Mouse (Mus musculus) liver, embryonic 13.5 days (tissue): Measurements from ENCODE around the gene Dppa3. TPM values are rescaled to one million over a fixed set of nuclear protein-coding genes. Genes with fewer than 3 reads are reported as not detected.
A peak's percentile ranks its signal among the peaks of the same experiment; 100 is the strongest.

Experiments
- ATAC-seq: fragments of 200-750 bp; cut with Nextera tagmentation; 2 replicates; pipeline ENCODE4 v1.8.0; 2017; ENCODE audit warnings: low read depth, mild to moderate bottlenecking, moderate number of reproducible peaks, moderate library complexity
- DNase-seq: peaks from one replicate; pipeline ENCODE4 v3.0.0; 2022
- H3K27ac ChIP-seq: fragments of 300-500 bp; sonication (generic); 2 replicates; pipeline ENCODE4 v1.5.1; 2015; ENCODE audit warnings: moderate library complexity, mild to moderate bottlenecking, inconsistent platforms
- H3K27me3 ChIP-seq: fragments of 300-500 bp; sonication (generic); 2 replicates; pipeline ENCODE4 v1.6.1; 2015; ENCODE audit warnings: mild to moderate bottlenecking, inconsistent platforms
- H3K36me3 ChIP-seq: fragments of 300-500 bp; sonication (generic); 2 replicates; pipeline ENCODE4 v1.6.1; 2015; ENCODE audit warnings: mild to moderate bottlenecking, inconsistent platforms
- H3K4me1 ChIP-seq: fragments of 300-500 bp; sonication (generic); replicated peaks from 2 replicates; pipeline ENCODE4 v1.6.1; 2015; ENCODE audit warnings: inconsistent platforms
- H3K4me2 ChIP-seq: fragments of 300-500 bp; sonication (generic); 2 replicates; pipeline ENCODE4 v1.6.1; 2015; ENCODE audit warnings: inconsistent platforms, mild to moderate bottlenecking, moderate library complexity
- H3K4me3 ChIP-seq: fragments of 300-500 bp; sonication (generic); replicated peaks from 2 replicates; pipeline ENCODE4 v1.5.1; 2015; ENCODE audit warnings: mild to moderate bottlenecking, inconsistent platforms
- H3K9ac ChIP-seq: fragments of 300-500 bp; sonication (generic); 2 replicates; pipeline ENCODE4 v1.6.1; 2015; ENCODE audit warnings: mild to moderate bottlenecking, inconsistent platforms
- H3K9me3 ChIP-seq: fragments of 300-500 bp; sonication (generic); replicated peaks from 2 replicates; pipeline ENCODE4 v1.6.1; 2016; ENCODE audit warnings: inconsistent platforms
- WGBS: fragments of 180-500 bp; shearing (Covaris S2); methylation state at CpG from one replicate; pipeline ENCODE4 v1.1.7; 2015; ENCODE audit not compliant: insufficient replicate concordance; 5-methylcytosine and 5-hydroxymethylcytosine counted together
- polyA plus RNA-seq: library from polyadenylated mRNA; unstranded; fragments of >200 nt; fragmentation: Nextera tagmentation; extraction: Ambion mirVana; gene quantifications from 2 replicates; pipeline ENCODE4 v1.2.1, GENCODE M21; 2015

The Dppa3 gene
- polyA plus RNA-seq = not detected in 2 replicates

DNA sequence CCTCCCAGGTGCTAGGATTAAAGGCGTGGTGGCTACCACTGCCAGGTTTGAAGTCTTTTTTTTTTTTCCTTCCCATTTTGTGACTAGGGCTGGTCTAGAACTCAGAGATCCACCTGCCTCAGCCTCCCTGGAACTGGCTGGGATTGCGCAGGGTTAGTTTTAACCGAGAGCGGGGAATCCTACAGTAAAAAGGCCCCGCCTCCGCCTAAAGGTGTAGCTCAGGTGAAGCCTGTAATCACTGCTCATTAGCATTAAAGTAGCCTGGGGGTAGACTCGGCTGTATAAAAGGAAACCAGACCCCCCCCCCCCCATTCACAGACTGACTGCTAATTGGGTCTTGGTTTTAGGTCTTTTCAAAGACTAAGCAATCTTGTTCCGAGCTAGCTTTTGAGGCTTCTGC, at the start of gene Dppa3:
Gene Dppa3, plus strand, starts transcription at position 301 of the 400 bp plus-strand sequence.
- no peak within 1 kb of the TSS for H3K9ac ChIP-seq
- no peak within 1 kb of the TSS for H3K27ac ChIP-seq
- no peak for DNase-seq
- 0 out of 2 replicates have a peak, but pooled peaks cover 6% of the 10 kb centered on the region for H3K4me1 ChIP-seq
- H3K9me3 ChIP-seq = no peaks in the 10 kb centered on the region
- no peaks in the 10 kb centered on the region for H3K36me3 ChIP-seq
- peak within 1 kb of the TSS; percentile 31; the same call in 1 of the 2 replicates for H3K4me3 ChIP-seq
- peaks cover 19% of the 10 kb centered on the region for H3K27me3 ChIP-seq
- H3K4me2 ChIP-seq = peak within 1 kb of the TSS; percentile 52
- 68% methylated on average over 8 of the region's 8 CpGs for WGBS
- no peak for ATAC-seq

DNA sequence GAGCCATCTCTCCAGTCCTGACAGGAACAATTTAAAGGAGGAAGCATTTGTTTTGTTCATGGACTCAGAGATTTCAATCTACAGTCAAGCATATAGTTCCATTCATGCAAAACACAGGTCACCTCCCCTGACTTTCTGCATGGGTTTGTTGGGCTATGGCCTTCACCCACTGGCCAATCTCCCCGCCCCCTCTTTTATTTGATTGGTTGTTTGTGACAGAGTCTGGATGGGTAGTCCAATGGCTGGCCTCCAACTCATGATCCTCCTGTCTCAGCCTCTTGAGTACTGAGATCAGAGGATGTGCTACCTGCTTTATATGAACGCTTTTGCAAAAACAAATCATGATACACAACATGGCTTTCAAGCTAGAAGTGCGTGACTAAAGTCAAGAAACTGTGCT, 49.2 kb upstream of the Dppa3 start:
- DNase-seq (no peak), ATAC-seq (no peak)
- 73% methylated on average over 3 of the region's 3 CpGs for WGBS
- Histone ChIP-seq H3K4me2 (no peak overlapping the region), H3K4me3 (no peak overlapping the region), H3K9ac (no peak overlapping the region), H3K4me1 (no peaks in the 10 kb centered on the region; the same call in 1 of the 2 replicates), H3K27me3 (no peaks in the 10 kb centered on the region), H3K27ac (no peak overlapping the region), H3K36me3 (no peaks in the 10 kb centered on the region), H3K9me3 (no peaks in the 10 kb centered on the region)

DNA sequence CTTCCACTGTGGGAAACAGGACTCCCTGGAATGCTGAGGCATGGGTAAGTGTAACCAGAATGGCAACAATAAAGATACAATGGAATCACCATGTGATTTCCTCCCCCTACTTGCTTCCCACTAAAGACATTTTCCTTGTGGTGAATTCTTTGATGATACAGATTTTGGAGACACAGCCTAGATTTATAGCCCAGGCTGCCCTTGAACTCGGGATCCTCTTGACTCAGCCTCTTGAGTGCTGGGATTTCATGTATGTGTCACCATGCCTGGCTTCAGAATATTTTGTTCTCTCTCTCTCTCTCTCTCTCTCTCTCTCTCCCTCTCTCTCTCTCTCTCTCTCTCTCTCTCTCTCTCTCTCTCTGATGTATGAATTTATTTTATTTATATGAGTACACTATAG, 47.1 kb upstream of the Dppa3 start:
- ATAC-seq (no peak), DNase-seq (no peak)
- Histone ChIP-seq H3K9ac (no peak overlapping the region), H3K36me3 (no peaks in the 10 kb centered on the region), H3K4me2 (no peak overlapping the region), H3K4me3 (no peak overlapping the region), H3K27ac (no peak overlapping the region), H3K4me1 (no peaks in the 10 kb centered on the region), H3K27me3 (no peaks in the 10 kb centered on the region), H3K9me3 (no peaks in the 10 kb centered on the region)
- 64% methylated on average over 1 of the region's 1 CpGs for WGBS

DNA sequence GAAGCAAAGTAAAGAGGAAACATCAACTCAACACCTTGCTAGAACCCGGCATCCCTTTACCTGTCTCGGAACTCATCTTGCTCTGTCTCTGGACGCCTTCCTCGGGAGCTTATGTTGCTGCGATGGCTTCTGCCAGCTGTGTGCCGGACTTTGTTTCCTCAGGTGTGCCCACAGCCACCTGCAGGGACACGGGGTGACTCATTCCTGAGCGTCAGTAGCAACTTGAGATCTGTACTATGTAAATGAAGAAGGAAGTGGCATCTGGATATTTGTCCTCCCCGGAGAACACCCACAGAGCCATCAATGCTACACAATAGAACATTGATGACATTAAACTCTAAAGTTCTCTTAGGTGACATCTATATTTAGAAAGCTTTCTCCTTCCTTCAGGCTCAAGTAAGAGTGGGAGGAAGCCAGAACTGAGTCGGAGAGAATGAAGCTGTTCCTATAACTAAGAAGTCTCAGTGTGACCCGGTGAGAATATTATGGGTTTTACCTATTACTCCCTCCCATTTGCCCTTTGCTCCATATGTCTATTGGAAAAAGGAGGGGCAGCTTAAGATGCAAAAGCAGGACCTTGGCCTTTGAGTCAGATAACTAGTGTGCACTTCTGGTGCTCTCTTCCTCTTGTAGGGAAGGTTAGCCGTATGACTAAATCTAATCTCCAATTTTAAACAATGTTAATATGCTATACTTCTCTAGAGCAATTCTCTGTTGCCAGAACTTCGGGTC, 35.0 kb upstream of the Dppa3 start:
- no peak overlapping the region for H3K27ac ChIP-seq
- 76% methylated on average over 13 of the region's 13 CpGs for WGBS

DNA sequence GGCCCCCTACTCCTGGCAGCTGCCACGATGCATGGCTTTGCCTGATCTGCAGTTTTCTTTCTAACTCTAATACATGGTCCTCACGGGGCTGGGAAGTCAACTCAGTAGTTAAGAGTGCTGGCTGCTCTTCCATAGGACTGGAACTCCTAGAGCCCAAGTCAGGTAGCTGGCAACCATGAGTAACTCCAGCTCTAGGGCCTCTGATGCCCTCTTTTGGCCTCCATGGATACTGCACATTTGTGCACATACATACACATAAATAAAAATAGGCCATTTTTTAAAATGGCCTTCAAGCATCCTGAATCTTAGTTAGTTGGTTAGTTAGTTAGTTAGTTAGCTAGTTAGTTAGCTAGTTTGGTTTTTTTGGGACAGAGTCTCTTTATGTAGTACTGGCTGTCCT, 33.3 kb upstream of the Dppa3 start:
- ATAC-seq (no peak), DNase-seq (no peak)
- Histone ChIP-seq H3K27ac (no peak overlapping the region), H3K4me1 (0 out of 2 replicates have a peak, but pooled peaks cover 3% of the 10 kb centered on the region), H3K27me3 (no peaks in the 10 kb centered on the region), H3K9ac (no peak overlapping the region), H3K4me2 (no peak overlapping the region), H3K4me3 (no peak overlapping the region), H3K36me3 (no peaks in the 10 kb centered on the region), H3K9me3 (no peaks in the 10 kb centered on the region)
- 72% methylated on average over 2 of the region's 2 CpGs for WGBS

More for the DNA sequence above, 35.0 kb upstream of the Dppa3 start:
- Histone ChIP-seq H3K36me3 (no peaks in the 10 kb centered on the region), H3K9ac (no peak overlapping the region), H3K4me2 (no peak overlapping the region), H3K4me3 (no peak overlapping the region), H3K9me3 (no peaks in the 10 kb centered on the region), H3K27me3 (no peaks in the 10 kb centered on the region), H3K4me1 (no peaks in the 10 kb centered on the region)
- DNase-seq = no peak
- ATAC-seq = no peak

DNA sequence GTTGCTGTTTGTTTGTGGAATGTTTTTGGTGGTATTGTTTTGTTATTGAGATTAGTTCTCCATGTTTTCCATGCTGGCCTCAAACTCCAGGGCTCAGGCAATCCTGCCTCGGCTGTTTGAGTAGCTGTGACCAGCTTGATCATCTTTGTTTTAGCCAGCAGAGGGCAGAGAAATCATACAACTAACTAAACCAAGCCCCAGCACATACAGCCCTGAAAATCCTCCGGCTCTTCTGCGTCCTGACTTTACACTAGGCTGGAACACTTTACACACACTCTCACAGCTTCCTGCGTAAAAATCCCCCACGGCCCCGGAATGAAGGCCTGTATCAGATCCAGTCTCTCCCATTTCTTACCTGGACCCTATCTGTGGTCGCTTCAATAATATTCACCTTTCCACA, 30.6 kb upstream of the Dppa3 start:
- ATAC-seq (no peak), DNase-seq (no peak)
- WGBS = 35% methylated on average over 7 of the region's 7 CpGs
- Histone ChIP-seq H3K4me3 (no peak overlapping the region), H3K36me3 (no peaks in the 10 kb centered on the region), H3K27ac (no peak overlapping the region), H3K9me3 (no peaks in the 10 kb centered on the region), H3K4me1 (0 out of 2 replicates have a peak, but pooled peaks cover 3% of the 10 kb centered on the region), H3K9ac (no peak overlapping the region), H3K4me2 (no peak overlapping the region), H3K27me3 (no peaks in the 10 kb centered on the region)

DNA sequence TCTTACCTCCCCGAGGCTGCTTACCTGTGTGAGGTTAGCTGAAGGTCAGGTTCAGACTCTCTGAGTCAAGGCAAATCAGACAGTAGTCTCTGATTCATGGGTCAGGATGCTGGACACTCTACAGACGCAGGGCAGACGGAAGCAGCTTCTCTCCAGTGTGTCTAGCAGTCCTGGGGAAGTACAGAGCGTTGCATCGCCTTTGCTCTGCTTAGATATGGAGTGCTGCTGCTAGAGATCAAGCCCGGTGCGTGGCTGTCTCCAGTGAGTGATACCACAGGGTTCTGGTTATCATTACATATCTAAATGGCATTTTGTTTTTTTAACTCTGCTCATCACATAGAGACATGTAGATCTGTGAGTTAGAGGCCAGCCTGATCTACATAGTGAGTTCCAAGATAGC, 29.6 kb upstream of the Dppa3 start:
- 46% methylated on average over 7 of the region's 7 CpGs for WGBS

DNA sequence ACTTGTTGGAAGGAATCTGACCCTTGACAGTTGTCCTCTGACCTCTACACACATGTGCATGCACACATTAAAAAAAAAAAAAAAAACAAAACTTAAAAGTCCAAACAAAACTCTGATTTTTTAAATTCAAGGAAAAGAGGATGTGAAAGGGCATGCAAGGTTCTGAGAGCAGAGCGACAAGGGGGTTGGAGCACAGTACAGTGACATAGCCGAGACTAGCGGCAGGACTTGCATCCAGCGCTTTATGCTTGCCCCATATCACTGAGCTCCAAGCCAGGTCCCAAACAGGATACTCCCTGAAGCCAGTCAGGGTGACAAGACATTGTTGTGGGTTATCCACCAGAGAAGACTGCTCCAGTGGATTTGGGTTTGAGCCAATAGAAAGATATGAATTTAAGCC, 28.2 kb upstream of the Dppa3 start:
- DNase-seq (no peak), ATAC-seq (no peak)
- no peak overlapping the region for H3K4me2 ChIP-seq
- no peak overlapping the region for H3K9ac ChIP-seq
- no peak overlapping the region for H3K27ac ChIP-seq
- WGBS = 85% methylated on average over 4 of the region's 4 CpGs
- H3K4me3 ChIP-seq = no peak overlapping the region
- no peaks in the 10 kb centered on the region for H3K9me3 ChIP-seq
- H3K4me1 ChIP-seq = peaks cover 8% of the 10 kb centered on the region; the same call in 1 of the 2 replicates
- H3K27me3 ChIP-seq = no peaks in the 10 kb centered on the region
- H3K36me3 ChIP-seq = no peaks in the 10 kb centered on the region

More for the DNA sequence above, 29.6 kb upstream of the Dppa3 start:
- Histone ChIP-seq H3K9ac (no peak overlapping the region), H3K9me3 (no peaks in the 10 kb centered on the region), H3K4me3 (no peak overlapping the region), H3K27me3 (no peaks in the 10 kb centered on the region), H3K4me1 (0 out of 2 replicates have a peak, but pooled peaks cover 3% of the 10 kb centered on the region), H3K27ac (no peak overlapping the region), H3K36me3 (no peaks in the 10 kb centered on the region), H3K4me2 (no peak overlapping the region)
- DNase-seq (no peak), ATAC-seq (peak; percentile 56)

DNA sequence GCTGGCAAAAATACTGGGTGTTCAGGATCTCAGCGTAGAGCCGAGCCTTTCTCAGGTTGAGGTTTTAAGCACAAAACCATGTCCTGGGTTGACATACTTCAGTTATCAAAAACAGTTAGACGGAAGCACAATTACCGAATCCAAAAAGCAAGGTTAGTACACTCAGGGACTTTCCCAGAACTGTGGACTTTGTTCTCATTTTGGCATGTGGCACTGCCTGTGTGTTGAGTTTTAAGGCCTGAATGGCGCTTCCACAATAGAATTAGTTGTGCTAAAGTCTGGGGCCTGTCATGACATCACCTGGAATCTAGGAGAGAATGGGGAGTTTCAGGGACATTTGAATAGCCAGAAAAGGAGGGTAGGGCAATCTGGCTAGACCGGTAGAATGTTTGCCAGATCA, 27.8 kb upstream of the Dppa3 start:
- H3K4me3 ChIP-seq = no peak overlapping the region
- H3K4me1 ChIP-seq = peaks cover 8% of the 10 kb centered on the region; the same call in 1 of the 2 replicates
- ATAC-seq (no peak), DNase-seq (no peak)
- H3K9me3 ChIP-seq = no peaks in the 10 kb centered on the region
- H3K9ac ChIP-seq = no peak overlapping the region
- no peaks in the 10 kb centered on the region for H3K36me3 ChIP-seq
- H3K4me2 ChIP-seq = no peak overlapping the region
- H3K27me3 ChIP-seq = no peaks in the 10 kb centered on the region
- H3K27ac ChIP-seq = no peak overlapping the region
- 76% methylated on average over 6 of the region's 6 CpGs for WGBS

DNA sequence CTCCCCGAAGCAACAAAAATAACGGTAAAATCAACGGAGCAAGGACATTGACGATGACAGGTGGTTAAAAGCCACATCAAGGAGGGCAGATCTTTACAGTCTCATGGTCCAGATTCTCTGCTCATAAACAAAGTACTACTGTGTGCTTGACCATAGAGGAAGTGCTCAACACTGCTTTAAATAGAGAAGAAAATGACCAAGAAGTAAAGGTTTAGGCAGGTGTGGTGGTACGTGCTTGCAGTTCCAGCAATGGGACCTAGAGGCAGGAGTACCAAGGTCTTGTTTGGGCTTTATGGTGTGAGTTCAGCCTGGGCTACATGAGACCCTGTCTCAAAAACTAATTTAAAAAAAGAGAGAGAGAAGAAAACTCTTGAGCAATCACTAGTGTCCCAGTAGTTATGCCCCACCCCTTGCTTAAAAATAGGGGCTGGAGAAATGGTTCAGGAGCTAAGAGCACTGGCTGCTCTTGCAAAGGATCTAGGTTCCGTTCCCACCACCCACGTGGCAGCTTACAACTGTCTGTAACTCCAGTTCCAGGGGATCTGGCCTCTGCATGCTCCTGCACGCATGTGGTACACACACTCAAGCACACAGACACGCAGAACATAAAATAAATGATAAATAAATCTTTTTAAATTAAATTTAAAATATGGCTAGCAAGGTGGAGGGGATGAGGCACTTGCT, 27.0 kb upstream of the Dppa3 start:
- Histone ChIP-seq H3K4me3 (no peak overlapping the region), H3K4me2 (no peak overlapping the region), H3K36me3 (no peaks in the 10 kb centered on the region), H3K9ac (no peak overlapping the region), H3K27me3 (no peaks in the 10 kb centered on the region), H3K27ac (no peak overlapping the region), H3K4me1 (peaks cover 11% of the 10 kb centered on the region; the same call in 1 of the 2 replicates), H3K9me3 (no peaks in the 10 kb centered on the region)
- WGBS = 81% methylated on average over 9 of the region's 9 CpGs
- no peak for DNase-seq
- no peak for ATAC-seq

DNA sequence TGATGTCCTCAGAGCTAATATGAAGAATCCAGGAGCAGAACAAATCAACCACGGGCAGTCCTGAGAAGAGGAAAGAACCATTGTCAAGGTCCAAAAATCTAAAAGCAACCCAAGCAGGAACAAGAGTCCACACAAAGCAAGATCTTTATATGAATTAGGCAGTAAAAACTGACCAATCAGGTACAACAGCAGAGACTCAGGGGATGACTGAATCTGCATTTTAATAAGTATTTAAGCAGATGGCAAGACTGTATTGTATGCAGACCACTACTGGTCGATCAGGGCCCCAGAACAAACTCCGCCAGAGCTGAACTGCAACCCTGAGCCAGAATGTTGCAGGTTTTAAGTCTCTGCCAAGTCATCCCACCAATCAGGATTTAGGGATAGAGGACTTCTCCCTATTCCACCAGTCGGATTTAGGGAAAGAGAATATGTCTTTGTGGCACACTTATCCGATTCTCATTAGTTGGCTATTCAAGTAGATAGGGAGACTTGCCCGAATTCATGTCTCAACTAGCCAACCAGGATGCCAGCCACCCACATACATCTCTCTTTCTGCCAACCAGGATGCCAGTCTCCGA, 26.1 kb upstream of the Dppa3 start:
- DNase-seq = no peak
- no peak for ATAC-seq

More for the DNA sequence above, 26.1 kb upstream of the Dppa3 start:
- Histone ChIP-seq H3K9me3 (no peaks in the 10 kb centered on the region), H3K4me1 (peaks cover 11% of the 10 kb centered on the region; the same call in 1 of the 2 replicates), H3K4me3 (no peak overlapping the region), H3K9ac (no peak overlapping the region), H3K36me3 (no peaks in the 10 kb centered on the region), H3K27me3 (no peaks in the 10 kb centered on the region), H3K4me2 (0 out of 2 replicates have a peak overlapping the region, but pooled peaks have one; percentile 10), H3K27ac (no peak overlapping the region; the same call in 1 of the 2 replicates)
- WGBS = 72% methylated on average over 7 of the region's 7 CpGs
